Mouse (Mus musculus): ENCODE data around the gene Aipl1.

Aipl1 gene

GRCm38 (mm10) chr11:72037409-72037808 is at the start of gene Aipl1:
Gene Aipl1, minus strand, starts transcription at chr11:72037509.
- no peak for DNase-seq (ENCODE audit: low spot score)

- peak; percentile 57 for DNase-seq (ENCODE audit: low spot score)
These were observed 49.1 kb upstream of the Aipl1 start for GRCm38 (mm10) chr11:72086251-72087046.

- no peak for DNase-seq (ENCODE audit: low spot score)
These were observed 47.0 kb upstream of the Aipl1 start for GRCm38 (mm10) chr11:72084337-72084736.

- DNase-seq (ENCODE audit: low spot score), result no peak
These were observed 45.3 kb upstream of the Aipl1 start for GRCm38 (mm10) chr11:72082601-72083000.

GRCm38 (mm10) chr11:72080461-72080860 is 43.2 kb upstream of the Aipl1 start:
- no peak for DNase-seq (ENCODE audit: low spot score)

GRCm38 (mm10) chr11:72078647-72079046 is 41.3 kb upstream of the Aipl1 start:
- DNase-seq (ENCODE audit: low spot score), result no peak

- DNase-seq (ENCODE audit: low spot score), result no peak
These were observed 40.7 kb upstream of the Aipl1 start for GRCm38 (mm10) chr11:72078056-72078455.

GRCm38 (mm10) chr11:72074230-72074629 is 36.9 kb upstream of the Aipl1 start:
- DNase-seq (ENCODE audit: low spot score), result no peak

- DNase-seq (ENCODE audit: low spot score), result no peak
These were observed 35.1 kb upstream of the Aipl1 start for GRCm38 (mm10) chr11:72072331-72072905.

- DNase-seq (ENCODE audit: low spot score), result no peak
These were observed 33.4 kb upstream of the Aipl1 start for GRCm38 (mm10) chr11:72070733-72071132.

GRCm38 (mm10) chr11:72068026-72068425 is 30.7 kb upstream of the Aipl1 start:
- no peak for DNase-seq (ENCODE audit: low spot score)

GRCm38 (mm10) chr11:72067326-72067725 is 30.0 kb upstream of the Aipl1 start:
- no peak for DNase-seq (ENCODE audit: low spot score)

GRCm38 (mm10) chr11:72066330-72066729 is 29.0 kb upstream of the Aipl1 start:
- no peak for DNase-seq (ENCODE audit: low spot score)

GRCm38 (mm10) chr11:72065103-72065502 is 27.8 kb upstream of the Aipl1 start:
- no peak for DNase-seq (ENCODE audit: low spot score)

- no peak for DNase-seq (ENCODE audit: low spot score)
These were observed 27.1 kb upstream of the Aipl1 start for GRCm38 (mm10) chr11:72064414-72064813.

- no peak for DNase-seq (ENCODE audit: low spot score)
These were observed 23.8 kb upstream of the Aipl1 start for GRCm38 (mm10) chr11:72061093-72061620.

GRCm38 (mm10) chr11:72060416-72060815 is 23.1 kb upstream of the Aipl1 start:
- DNase-seq (ENCODE audit: low spot score), result no peak

GRCm38 (mm10) chr11:72057166-72057565 is 19.9 kb upstream of the Aipl1 start:
- no peak for DNase-seq (ENCODE audit: low spot score)

GRCm38 (mm10) chr11:72055176-72055575 is 17.9 kb upstream of the Aipl1 start:
- no peak for DNase-seq (ENCODE audit: low spot score)

- DNase-seq (ENCODE audit: low spot score), result peak; percentile 70
These were observed 15.3 kb upstream of the Aipl1 start for GRCm38 (mm10) chr11:72052636-72053035.

GRCm38 (mm10) chr11:72052221-72052620 is 14.9 kb upstream of the Aipl1 start:
- DNase-seq (ENCODE audit: low spot score), result no peak

GRCm38 (mm10) chr11:72050895-72051858 is 13.9 kb upstream of the Aipl1 start:
- no peak for DNase-seq (ENCODE audit: low spot score)
